ENCODE assay signal across 15 mouse cellular contexts in genomic region chr2:77974986-77975385, GRCm38 (mm10).
"Had no signal": no experiment of that assay in that cellular context is flagged by ENCODE, and none has a peak within 500 bp of the region (broad histone marks: within the 10 kb centered on the region; RNA-seq: fewer than 3 reads in every experiment).

No protein-coding gene starts in this region.

- H3K4me3 ChIP-seq: midbrain, embryonic 10.5 days; midbrain, embryonic 12.5 days; myocyte; neural tube, embryonic 13.5 days; neural tube, embryonic 15.5 days had no signal

- H3K4me1 ChIP-seq: midbrain, embryonic 10.5 days; midbrain, embryonic 12.5 days; neural tube, embryonic 13.5 days; neural tube, embryonic 15.5 days had no signal

- H3K27ac ChIP-seq: midbrain, embryonic 10.5 days; midbrain, embryonic 12.5 days; neural tube, embryonic 13.5 days; neural tube, embryonic 15.5 days had no signal

- DNase-seq: lung, embryonic 14.5 days; lung, postnatal 10 days; lung, postnatal 4 days; midbrain, embryonic 14.5 days; retina, postnatal 1 day; right cerebral cortex, postnatal 4 days; spleen, adult 18-20 months; thymus, adult 18-20 months; thymus, postnatal 14 days; thymus, postnatal 36 days had no signal
